Mouse (Mus musculus): ENCODE measurements around the gene Tmc6.

DNA sequence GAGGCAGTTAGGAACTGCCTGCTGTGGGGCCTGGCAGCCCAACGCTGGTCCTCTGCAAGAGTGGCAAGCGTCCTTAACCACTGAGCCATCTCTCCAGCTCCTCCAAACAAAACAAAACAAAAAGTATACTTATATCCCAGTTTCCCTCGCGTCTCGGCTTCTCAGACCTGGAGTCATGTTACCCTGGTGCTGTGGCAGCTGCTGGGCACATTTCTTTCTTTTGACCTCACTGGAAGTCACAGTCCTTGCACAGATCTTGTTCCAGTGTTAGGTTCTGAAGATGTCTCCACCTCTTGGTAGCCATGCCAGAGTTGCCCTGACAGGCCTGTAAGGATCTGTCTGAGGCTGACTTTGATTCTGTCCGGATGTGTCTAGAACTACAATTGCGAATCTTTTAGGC is 19.7 kb upstream of the Tmc6 start:
- no peak for TF ChIP-seq EP300 (IDR thresholded peaks at IDR 0.05; ENCODE audit: low read length)
- TF ChIP-seq MAX (IDR thresholded peaks at IDR 0.05; ENCODE audit: low read length), result no peak
- no peak for TF ChIP-seq POLR2A (IDR thresholded peaks at IDR 0.05; ENCODE audit: low read depth, low read length)
- TF ChIP-seq TCF12 (IDR thresholded peaks at IDR 0.05; ENCODE audit: low read depth, low read length), result no peak
- no peak for TF ChIP-seq CTCF (conservative IDR thresholded peaks at IDR 0.05 in 1 of 2, IDR thresholded peaks at IDR 0.05 in 1 of 2; ENCODE audit: low read depth in 2 of 2, low read length in 2 of 2)
- TF ChIP-seq MEF2A (IDR thresholded peaks at IDR 0.05; ENCODE audit: borderline replicate concordance, low read depth, low read length), result no peak
- no peak for TF ChIP-seq SIN3A (IDR thresholded peaks at IDR 0.05; ENCODE audit: low read length)
- TF ChIP-seq ZMIZ1 (IDR thresholded peaks at IDR 0.05; ENCODE audit: low read depth, low read length), result no peak

Data from CH12.LX (cell line).